Mouse (Mus musculus) monocyte, adult 2 months (primary cell): ENCODE data around the gene Ccdc3.

ENCODE experiments used
- DNase-seq, 2 experiments: peaks; one replicate each; pipeline ENCODE4 v3.0.0; 2022; ENCODE audit warnings: low spot score in 2 of 2, low read depth in 1 of 2

The Ccdc3 gene

GRCm38 (mm10) chr2:5160236-5160848, 22.8 kb downstream of the Ccdc3 start:
- DNase-seq = no peak

- no peak for DNase-seq
These were observed 23.6 kb downstream of the Ccdc3 start for GRCm38 (mm10) chr2:5161002-5161745.

- DNase-seq = no peak
These were observed 24.5 kb downstream of the Ccdc3 start for GRCm38 (mm10) chr2:5161908-5162674.

GRCm38 (mm10) chr2:5162756-5163155, 25.2 kb downstream of the Ccdc3 start:
- DNase-seq = no peak

GRCm38 (mm10) chr2:5165941-5166361, 28.4 kb downstream of the Ccdc3 start:
- DNase-seq = no peak

- DNase-seq = no peak
These were observed 29.2 kb downstream of the Ccdc3 start for GRCm38 (mm10) chr2:5166796-5167195.

GRCm38 (mm10) chr2:5170815-5171214, 33.2 kb downstream of the Ccdc3 start:
- DNase-seq = no peak

GRCm38 (mm10) chr2:5171301-5172000, 33.9 kb downstream of the Ccdc3 start:
- no peak for DNase-seq

GRCm38 (mm10) chr2:5172773-5173172, 35.2 kb downstream of the Ccdc3 start:
- DNase-seq = no peak

GRCm38 (mm10) chr2:5174716-5175115, 37.1 kb downstream of the Ccdc3 start:
- DNase-seq = no peak

GRCm38 (mm10) chr2:5181462-5182443, 44.2 kb downstream of the Ccdc3 start:
- DNase-seq = no peak

- no peak for DNase-seq
These were observed 46.6 kb downstream of the Ccdc3 start for GRCm38 (mm10) chr2:5184166-5184565.

- no peak for DNase-seq
These were observed 48.1 kb downstream of the Ccdc3 start for GRCm38 (mm10) chr2:5185631-5186030.

GRCm38 (mm10) chr2:5192156-5192555, 54.6 kb downstream of the Ccdc3 start:
- DNase-seq = no peak

- DNase-seq = no peak
These were observed 55.5 kb downstream of the Ccdc3 start for GRCm38 (mm10) chr2:5193071-5193470.

- no peak for DNase-seq
These were observed 57.2 kb downstream of the Ccdc3 start for GRCm38 (mm10) chr2:5194701-5195215.

- no peak for DNase-seq
These were observed 59.9 kb downstream of the Ccdc3 start for GRCm38 (mm10) chr2:5197486-5197885.

GRCm38 (mm10) chr2:5199289-5199688, 61.7 kb downstream of the Ccdc3 start:
- DNase-seq = no peak

GRCm38 (mm10) chr2:5200817-5201364, 63.3 kb downstream of the Ccdc3 start:
- DNase-seq = no peak

GRCm38 (mm10) chr2:5203146-5203545, 65.6 kb downstream of the Ccdc3 start:
- DNase-seq = no peak
